Mouse (Mus musculus): Measurements from ENCODE around the gene Gpalpp1.

DNA sequence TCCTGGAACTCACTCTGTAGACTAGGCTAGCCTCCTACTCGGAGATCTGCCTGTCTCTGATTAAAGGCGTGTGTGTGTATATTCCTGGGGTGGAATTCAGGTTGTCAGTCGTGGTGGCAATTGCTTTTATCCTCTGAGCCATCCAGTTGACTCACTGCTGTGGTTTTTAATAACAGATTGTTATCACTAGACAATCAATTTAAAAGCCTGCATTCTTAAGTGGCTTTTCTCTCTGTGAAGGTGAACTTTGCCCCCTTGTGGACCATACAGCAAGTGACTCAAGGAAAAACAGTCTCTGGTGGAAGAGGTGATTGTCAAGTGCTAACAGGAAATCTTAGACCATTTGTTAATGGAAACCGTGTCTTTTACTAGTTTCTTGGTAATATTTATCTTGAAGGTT lies 8.4 kb upstream of the Gpalpp1 start:
- TF ChIP-seq CTCF (IDR thresholded peaks at IDR 0.05; ENCODE audit: borderline replicate concordance, extremely low read depth, insufficient read depth, insufficient read length) (no peak), POLR2A (IDR thresholded peaks at IDR 0.05; ENCODE audit: borderline replicate concordance, extremely low read depth, insufficient read depth, insufficient read length, poor library complexity, severe bottlenecking) (no peak)
